8 mouse cellular contexts compared by ENCODE assay signal in the genomic region with DNA sequence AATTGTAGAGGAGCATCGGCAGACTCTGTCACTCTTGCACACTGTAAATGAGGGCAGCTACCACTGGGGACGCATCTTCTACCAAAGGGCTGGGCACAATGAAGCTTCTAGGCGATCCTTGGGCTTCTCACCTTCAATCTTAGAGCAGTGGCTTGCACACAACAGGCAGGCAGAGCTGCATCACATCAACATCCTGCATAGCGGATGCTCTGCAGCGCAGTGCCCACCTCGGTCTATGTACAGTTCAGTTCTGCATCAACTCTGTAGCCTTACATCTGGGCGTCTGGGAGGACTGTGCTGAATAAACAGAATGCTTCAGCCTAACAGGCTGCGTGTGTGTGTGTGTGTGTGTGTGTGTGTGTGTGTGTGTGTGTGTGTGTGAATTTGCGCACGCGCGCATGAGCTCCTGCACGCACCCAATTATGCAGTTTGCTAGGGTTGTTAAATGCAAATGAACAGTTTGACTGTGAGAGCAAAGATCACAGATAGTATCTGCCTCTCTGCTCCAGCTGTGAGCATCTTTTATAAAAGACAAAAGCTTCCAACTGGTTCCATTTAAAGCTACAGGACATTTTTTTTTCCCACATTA.
DNase-seq lines count a peak whose midpoint lies in the region; ATAC-seq and TF ChIP-seq lines count a peak whose summit lies in the region.

No protein-coding gene starts in this region.

- H3K36me3 ChIP-seq in liver, postnatal 0 days (replicated peaks; ENCODE audit: insufficient read depth, low read length), result no peaks in the 10 kb centered on the region
- no peaks in the 10 kb centered on the region for H3K36me3 ChIP-seq in hindbrain, embryonic 13.5 days
- no peaks in the 10 kb centered on the region for H3K36me3 ChIP-seq in neural tube, embryonic 12.5 days
- H3K36me3 ChIP-seq in heart, embryonic 11.5 days (ENCODE audit: control insufficient read depth, insufficient read depth, low read length), result no peaks in the 10 kb centered on the region

- H3K27ac ChIP-seq in liver, postnatal 0 days (ENCODE audit: low read depth), result no peak overlapping the region
- H3K27ac ChIP-seq in cortical plate, adult 2 months (ENCODE audit: insufficient read depth, low read length), result peak overlapping the region; percentile 30
- H3K27ac ChIP-seq in hindbrain, embryonic 13.5 days, result peak overlapping the region; percentile 94
- no peak overlapping the region; the same call in 1 of the 2 replicates for H3K27ac ChIP-seq in neural tube, embryonic 12.5 days
- H3K27ac ChIP-seq in heart, embryonic 11.5 days (ENCODE audit: low read depth, low read length), result no peak overlapping the region

- H3K4me1 ChIP-seq in liver, postnatal 0 days (ENCODE audit: insufficient read depth), result peaks cover 5% of the 10 kb centered on the region; the same call in 1 of the 2 replicates
- peaks cover 15% of the 10 kb centered on the region for H3K4me1 ChIP-seq in cortical plate, adult 2 months (ENCODE audit: control insufficient read depth, insufficient read depth, low read length)
- H3K4me1 ChIP-seq in hindbrain, embryonic 13.5 days (replicated peaks), result peaks cover 46% of the 10 kb centered on the region
- H3K4me1 ChIP-seq in neural tube, embryonic 12.5 days, result peaks cover 15% of the 10 kb centered on the region
- H3K4me1 ChIP-seq in heart, embryonic 11.5 days (ENCODE audit: control insufficient read depth, insufficient read depth, low read length), result peaks cover 9% of the 10 kb centered on the region; the same call in 1 of the 2 replicates

- TF ChIP-seq EP300 in liver, postnatal 0 days (IDR thresholded peaks at IDR 0.05; ENCODE audit: low read depth), result no peak

- H3K4me2 ChIP-seq in liver, postnatal 0 days (ENCODE audit: low read depth, low read length), result no peak overlapping the region
- H3K4me2 ChIP-seq in hindbrain, embryonic 13.5 days, result peak overlapping the region; percentile 55
- H3K4me2 ChIP-seq in neural tube, embryonic 12.5 days (replicated peaks), result peak overlapping the region; percentile 50
- H3K4me2 ChIP-seq in heart, embryonic 11.5 days, result no peak overlapping the region

- H3K27me3 ChIP-seq in liver, postnatal 0 days (ENCODE audit: insufficient read depth, low read length), result no peaks in the 10 kb centered on the region
- H3K27me3 ChIP-seq in hindbrain, embryonic 13.5 days, result no peaks in the 10 kb centered on the region
- no peaks in the 10 kb centered on the region for H3K27me3 ChIP-seq in neural tube, embryonic 12.5 days (replicated peaks)
- H3K27me3 ChIP-seq in heart, embryonic 11.5 days (ENCODE audit: control insufficient read depth, insufficient read depth, low read length), result no peaks in the 10 kb centered on the region

- WGBS in liver, postnatal 0 days (ENCODE audit: insufficient replicate concordance), result 57% methylated on average over 13 of the region's 13 CpGs
- 7% methylated on average over 13 of the region's 13 CpGs for WGBS in hindbrain, embryonic 13.5 days
- WGBS in neural tube, embryonic 12.5 days, result 9% methylated on average over 13 of the region's 13 CpGs
- 38% methylated on average over 13 of the region's 13 CpGs for WGBS in heart, embryonic 11.5 days (ENCODE audit: insufficient replicate concordance)

- no peak overlapping the region for H3K4me3 ChIP-seq in liver, postnatal 0 days (ENCODE audit: low read depth, low read length)
- peak overlapping the region; percentile 65 for H3K4me3 ChIP-seq in cortical plate, adult 2 months (ENCODE audit: insufficient read depth, low read length)
- peak overlapping the region; percentile 35 for H3K4me3 ChIP-seq in hindbrain, embryonic 13.5 days
- no peak overlapping the region for H3K4me3 ChIP-seq in neural tube, embryonic 12.5 days
- H3K4me3 ChIP-seq in heart, embryonic 11.5 days (ENCODE audit: low read depth, low read length), result no peak overlapping the region

- no peak overlapping the region for H3K9ac ChIP-seq in liver, postnatal 0 days (replicated peaks)
- peak overlapping the region; percentile 66 for H3K9ac ChIP-seq in hindbrain, embryonic 13.5 days
- no peak overlapping the region for H3K9ac ChIP-seq in neural tube, embryonic 12.5 days
- no peak overlapping the region for H3K9ac ChIP-seq in heart, embryonic 11.5 days (ENCODE audit: low read depth, low read length)

- TF ChIP-seq CTCF in liver, postnatal 0 days (IDR thresholded peaks at IDR 0.05; ENCODE audit: low read depth), result no peak
- TF ChIP-seq CTCF in cortical plate, adult 2 months (IDR thresholded peaks at IDR 0.05; ENCODE audit: extremely low read depth, insufficient read depth, low read length), result 0 out of 2 replicates have a peak, but pooled peaks have one; percentile 0

- ATAC-seq in liver, postnatal 0 days, result no peak
- ATAC-seq in hindbrain, embryonic 13.5 days (ENCODE audit: low FRiP score), result peak; percentile 88
- ATAC-seq in neural tube, embryonic 12.5 days (ENCODE audit: low FRiP score, low read depth), result peak; percentile 83
- no peak for ATAC-seq in heart, embryonic 11.5 days (replicated peaks; ENCODE audit: insufficient number of reproducible peaks, low FRiP score, low TSS enrichment)

- peak; percentile 12 for DNase-seq in liver
- DNase-seq in liver, postnatal 0 days, result no peak
- DNase-seq in layer of hippocampus, postnatal 25 days (ENCODE audit: extremely low spot score in 1 of 2, low spot score in 1 of 2), result peak; percentile 57 to 61
- no peak for DNase-seq in ovary, adult 18-20 months (ENCODE audit: low spot score)

- no peaks in the 10 kb centered on the region for H3K9me3 ChIP-seq in liver, postnatal 0 days (ENCODE audit: low read length)
- H3K9me3 ChIP-seq in hindbrain, embryonic 13.5 days, result no peaks in the 10 kb centered on the region
- no peaks in the 10 kb centered on the region for H3K9me3 ChIP-seq in neural tube, embryonic 12.5 days
- H3K9me3 ChIP-seq in heart, embryonic 11.5 days (replicated peaks; ENCODE audit: control insufficient read depth, low read length), result no peaks in the 10 kb centered on the region

- TF ChIP-seq POLR2A in cortical plate, adult 2 months (IDR thresholded peaks at IDR 0.05; ENCODE audit: extremely low read depth, insufficient read depth, low read length), result peak; percentile 56

Comparison
In these comparisons a context has a peak if more than half of its experiments do, and no peak if none do; other contexts are left out.
1. DNase-seq: peak in liver (single experiment) and layer of hippocampus, postnatal 25 days (2 of 2); none in liver, postnatal 0 days (single experiment) and ovary, adult 18-20 months (single experiment).
2. ATAC-seq: peak in hindbrain, embryonic 13.5 days (single experiment) and neural tube, embryonic 12.5 days (single experiment); none in liver, postnatal 0 days (single experiment) and heart, embryonic 11.5 days (single experiment).
3. H3K27ac ChIP-seq: peak in cortical plate, adult 2 months (single experiment) and hindbrain, embryonic 13.5 days (single experiment); none in liver, postnatal 0 days (single experiment), neural tube, embryonic 12.5 days (single experiment) and heart, embryonic 11.5 days (single experiment).
4. H3K4me2 ChIP-seq: peak in hindbrain, embryonic 13.5 days (single experiment) and neural tube, embryonic 12.5 days (single experiment); none in liver, postnatal 0 days (single experiment) and heart, embryonic 11.5 days (single experiment).
5. H3K4me3 ChIP-seq: peak in cortical plate, adult 2 months (single experiment) and hindbrain, embryonic 13.5 days (single experiment); none in liver, postnatal 0 days (single experiment), neural tube, embryonic 12.5 days (single experiment) and heart, embryonic 11.5 days (single experiment).